Mouse (Mus musculus): ENCODE data around the gene Slc23a4. TPM values are rescaled to one million over a fixed set of nuclear protein-coding genes. Genes with fewer than 3 reads are reported as not detected.

The Slc23a4 gene
- total RNA-seq, 2 experiments from 2014 or later: 0.11 to 0.36 TPM

- ATAC-seq (ENCODE audit: poor library complexity, severe bottlenecking): no peak
Observed at GRCm38 (mm10) chr6:34914462-34914861, 73.7 kb downstream of the Slc23a4 start.

GRCm38 (mm10) chr6:34913341-34914040 lies 74.7 kb downstream of the Slc23a4 start:
- no peak for ATAC-seq (ENCODE audit: poor library complexity, severe bottlenecking)

GRCm38 (mm10) chr6:34910371-34911219 lies 77.6 kb downstream of the Slc23a4 start, which contains the start of gene Wdr91:
TSS of gene Wdr91 (minus strand) at chr6:34910876.
- ATAC-seq (ENCODE audit: poor library complexity, severe bottlenecking): peak; percentile 90

GRCm38 (mm10) chr6:34909631-34910345 lies 78.4 kb downstream of the Slc23a4 start:
- no peak for ATAC-seq (ENCODE audit: poor library complexity, severe bottlenecking)

- no peak for ATAC-seq (ENCODE audit: poor library complexity, severe bottlenecking)
Observed at GRCm38 (mm10) chr6:34907696-34908260, 80.4 kb downstream of the Slc23a4 start.

- no peak for ATAC-seq (ENCODE audit: poor library complexity, severe bottlenecking)
Observed at GRCm38 (mm10) chr6:34907121-34907614, 81.0 kb downstream of the Slc23a4 start.

GRCm38 (mm10) chr6:34906661-34907060 lies 81.5 kb downstream of the Slc23a4 start:
- no peak for ATAC-seq (ENCODE audit: poor library complexity, severe bottlenecking)

- no peak for ATAC-seq (ENCODE audit: poor library complexity, severe bottlenecking)
Observed at GRCm38 (mm10) chr6:34906125-34906524, 82.1 kb downstream of the Slc23a4 start.

GRCm38 (mm10) chr6:34904361-34904760 lies 83.8 kb downstream of the Slc23a4 start:
- no peak for ATAC-seq (ENCODE audit: poor library complexity, severe bottlenecking)

- no peak for ATAC-seq (ENCODE audit: poor library complexity, severe bottlenecking)
Observed at GRCm38 (mm10) chr6:34903851-34904250, 84.4 kb downstream of the Slc23a4 start.

- no peak for ATAC-seq (ENCODE audit: poor library complexity, severe bottlenecking)
Observed at GRCm38 (mm10) chr6:34903441-34903840, 84.8 kb downstream of the Slc23a4 start.

- no peak for ATAC-seq (ENCODE audit: poor library complexity, severe bottlenecking)
Observed at GRCm38 (mm10) chr6:34902578-34902977, 85.6 kb downstream of the Slc23a4 start.

GRCm38 (mm10) chr6:34901911-34902444 lies 86.2 kb downstream of the Slc23a4 start:
- ATAC-seq (ENCODE audit: poor library complexity, severe bottlenecking): peak; percentile 69

GRCm38 (mm10) chr6:34900990-34901389 lies 87.2 kb downstream of the Slc23a4 start:
- ATAC-seq (ENCODE audit: poor library complexity, severe bottlenecking): no peak

GRCm38 (mm10) chr6:34899127-34899526 lies 89.1 kb downstream of the Slc23a4 start:
- no peak for ATAC-seq (ENCODE audit: poor library complexity, severe bottlenecking)

- no peak for ATAC-seq (ENCODE audit: poor library complexity, severe bottlenecking)
Observed at GRCm38 (mm10) chr6:34896168-34896780, 91.9 kb downstream of the Slc23a4 start.

- ATAC-seq (ENCODE audit: poor library complexity, severe bottlenecking): no peak
Observed at GRCm38 (mm10) chr6:34895569-34895968, 92.6 kb downstream of the Slc23a4 start.

Measured in megakaryocyte, adult 5-6 weeks (primary cell).